ENCODE assay signal across 22 mouse cellular contexts in genomic region chr3:55089291-55089690, GRCm38 (mm10). TPM values are rescaled to one million over a fixed set of nuclear protein-coding genes. Genes with fewer than 3 reads are reported as not detected.
DNase-seq lines count a peak whose midpoint lies in the region; ATAC-seq and TF ChIP-seq lines count a peak whose summit lies in the region.
"Had no signal": no experiment of that assay in that cellular context is flagged by ENCODE, and none has a peak within 500 bp of the region (broad histone marks: within the 10 kb centered on the region; RNA-seq: fewer than 3 reads in every experiment).

No protein-coding gene starts in this region.

- intact Hi-C loops in heart, postnatal 25 days (cut with DNase I): no loop called here

- ATAC-seq in intestine, embryonic 15.5 days: peak; percentile 93
- ATAC-seq in intestine, postnatal 0 days: peak; percentile 97
- ATAC-seq in stomach, embryonic 15.5 days (ENCODE audit: insufficient read depth, low FRiP score, low read depth): peak; percentile 75; the same call in 1 of the 2 replicates
- ATAC-seq in granulocyte monocyte progenitor cell, adult 5-6 weeks (replicated peaks; ENCODE audit: poor library complexity, severe bottlenecking): no peak
- ATAC-seq: activated CD4-positive, CD25-positive, alpha-beta regulatory T cell, adult 4 months; forebrain, embryonic 15.5 days; hindbrain, postnatal 0 days; Patski had no signal

- no peak overlapping the region for H3K4me2 ChIP-seq in intestine, embryonic 15.5 days (replicated peaks)
- peak overlapping the region; percentile 6; the same call in 1 of the 2 replicates for H3K4me2 ChIP-seq in intestine, postnatal 0 days (replicated peaks; ENCODE audit: low read depth)
- H3K4me2 ChIP-seq in stomach, embryonic 15.5 days: no peak overlapping the region
- H3K4me2 ChIP-seq: embryonic facial prominence, embryonic 12.5 days; forebrain, embryonic 15.5 days; heart, embryonic 13.5 days; hindbrain, embryonic 13.5 days had no signal

- no peaks in the 10 kb centered on the region for H3K27me3 ChIP-seq in intestine, embryonic 15.5 days (replicated peaks)
- no peaks in the 10 kb centered on the region for H3K27me3 ChIP-seq in intestine, postnatal 0 days (replicated peaks; ENCODE audit: control insufficient read depth, insufficient read depth, low read length)
- H3K27me3 ChIP-seq in stomach, embryonic 15.5 days (replicated peaks): no peaks in the 10 kb centered on the region
- H3K27me3 ChIP-seq: CH12.LX; embryonic facial prominence, embryonic 12.5 days; forebrain, embryonic 15.5 days; heart, embryonic 13.5 days; hindbrain, embryonic 13.5 days; Patski had no signal

- H3K4me1 ChIP-seq in intestine, embryonic 15.5 days (replicated peaks): no peaks in the 10 kb centered on the region
- H3K4me1 ChIP-seq in intestine, postnatal 0 days (replicated peaks; ENCODE audit: control insufficient read depth, insufficient read depth, low read length): 0 out of 2 replicates have a peak, but pooled peaks cover 3% of the 10 kb centered on the region
- no peaks in the 10 kb centered on the region for H3K4me1 ChIP-seq in stomach, embryonic 15.5 days
- H3K4me1 ChIP-seq: embryonic facial prominence, embryonic 12.5 days had no signal

- H3K36me3 ChIP-seq in intestine, embryonic 15.5 days: no peaks in the 10 kb centered on the region
- no peaks in the 10 kb centered on the region for H3K36me3 ChIP-seq in intestine, postnatal 0 days (ENCODE audit: control insufficient read depth, insufficient read depth)
- no peaks in the 10 kb centered on the region for H3K36me3 ChIP-seq in stomach, embryonic 15.5 days
- H3K36me3 ChIP-seq: embryonic facial prominence, embryonic 12.5 days; forebrain, embryonic 15.5 days; heart, embryonic 13.5 days; hindbrain, embryonic 13.5 days had no signal

- WGBS in intestine, embryonic 15.5 days: 55% methylated on average over 4 of the region's 4 CpGs
- WGBS in intestine, postnatal 0 days: 38% methylated on average over 4 of the region's 4 CpGs
- WGBS in stomach, embryonic 15.5 days: 70% methylated on average over 4 of the region's 4 CpGs

- H3K9me3 ChIP-seq in intestine, embryonic 15.5 days: no peaks in the 10 kb centered on the region
- no peaks in the 10 kb centered on the region for H3K9me3 ChIP-seq in intestine, postnatal 0 days (ENCODE audit: control insufficient read depth)
- H3K9me3 ChIP-seq in stomach, embryonic 15.5 days: no peaks in the 10 kb centered on the region
- H3K9me3 ChIP-seq: embryonic facial prominence, embryonic 12.5 days; forebrain, embryonic 15.5 days; heart, embryonic 13.5 days; hindbrain, embryonic 13.5 days had no signal

- no peak for TF ChIP-seq CTCF in intestine, postnatal 0 days (IDR thresholded peaks at IDR 0.05; ENCODE audit: low read depth)

- H3K9ac ChIP-seq in intestine, embryonic 15.5 days: no peak overlapping the region
- H3K9ac ChIP-seq in intestine, postnatal 0 days (ENCODE audit: low read depth, low read length): no peak overlapping the region
- no peak overlapping the region for H3K9ac ChIP-seq in stomach, embryonic 15.5 days
- H3K9ac ChIP-seq: embryonic facial prominence, embryonic 12.5 days; forebrain, embryonic 15.5 days; heart, embryonic 13.5 days; hindbrain, embryonic 13.5 days had no signal

- H3K27ac ChIP-seq in intestine, embryonic 15.5 days: peak overlapping the region; percentile 45
- H3K27ac ChIP-seq in intestine, postnatal 0 days (ENCODE audit: low read depth, low read length): peak overlapping the region; percentile 67
- H3K27ac ChIP-seq in stomach, embryonic 15.5 days: no peak overlapping the region
- H3K27ac ChIP-seq: embryonic facial prominence, embryonic 12.5 days; forebrain, embryonic 15.5 days; heart, embryonic 13.5 days; hindbrain, embryonic 13.5 days; hindbrain, postnatal 0 days had no signal

- peak; percentile 37 for DNase-seq in heart, postnatal 4 days
- DNase-seq in heart, postnatal 25 days (ENCODE audit: low spot score): no peak
- no peak for DNase-seq in cerebellum, postnatal 25 days
- DNase-seq: cerebellum, adult 2 months; gastrocnemius, postnatal 10 days had no signal

- H3K4me3 ChIP-seq in intestine, embryonic 15.5 days (replicated peaks): no peak overlapping the region
- H3K4me3 ChIP-seq in intestine, postnatal 0 days (ENCODE audit: low read depth, low read length): no peak overlapping the region
- H3K4me3 ChIP-seq in stomach, embryonic 15.5 days (replicated peaks): no peak overlapping the region
- H3K4me3 ChIP-seq: embryonic facial prominence, embryonic 12.5 days; forebrain, embryonic 15.5 days; heart, embryonic 13.5 days; hindbrain, embryonic 13.5 days had no signal

RNA-seq across cellular contexts. Expression of gene Spg20, which starts 22.6 kb away (rescaled TPM):
- total RNA-seq in heart, postnatal 4 days (2021): 10 to 100 TPM; 43.4 to 48.1 TPM
- 10 to 100 TPM; 33.4 to 42.2 TPM for total RNA-seq in heart, postnatal 25 days (2021)
- 32.8 and 37.4 TPM in 2 replicates for polyA plus RNA-seq in intestine, embryonic 15.5 days (2015; fragmentation: Nextera tagmentation; extraction: Ambion mirVana)
- 27.9 and 30.0 TPM in 2 replicates for polyA plus RNA-seq in intestine, postnatal 0 days (2015; fragmentation: Nextera tagmentation; extraction: Ambion mirVana)
- 35.2 and 38.7 TPM in 2 replicates for polyA plus RNA-seq in stomach, embryonic 15.5 days (2015; fragmentation: Nextera tagmentation; extraction: Ambion mirVana)
- 9.5 and 14.7 TPM in 2 replicates for total RNA-seq in granulocyte monocyte progenitor cell, adult 5-6 weeks (2014; fragmentation: Nextera tagmentation)
- total RNA-seq in granulocyte monocyte progenitor cell, adult 5-6 weeks (2017): 19.6 and 26.0 TPM in 2 replicates

RNA-seq across cellular contexts. Expression of gene Ccna1, which starts 34.0 kb away (rescaled TPM):
- under 1 TPM; 0.88 to 0.91 TPM for total RNA-seq in heart, postnatal 4 days (2021)
- total RNA-seq in heart, postnatal 25 days (2021): not detected
- 1.3 and 1.6 TPM in 2 replicates for polyA plus RNA-seq in intestine, embryonic 15.5 days (2015; fragmentation: Nextera tagmentation; extraction: Ambion mirVana)
- polyA plus RNA-seq in intestine, postnatal 0 days (2015; fragmentation: Nextera tagmentation; extraction: Ambion mirVana): 0.86 and 1.3 TPM in 2 replicates
- 1.2 and 1.7 TPM in 2 replicates for polyA plus RNA-seq in stomach, embryonic 15.5 days (2015; fragmentation: Nextera tagmentation; extraction: Ambion mirVana)
- not detected in 2 replicates for total RNA-seq in granulocyte monocyte progenitor cell, adult 5-6 weeks (2014; fragmentation: Nextera tagmentation)
- not detected in 2 replicates for total RNA-seq in granulocyte monocyte progenitor cell, adult 5-6 weeks (2017)
- total RNA-seq: adrenal gland, adult 18-20 months; adrenal gland, postnatal 36 days; CH12.LX; heart, adult 8-10 months; hematopoietic stem cell, adult 5-6 weeks had no signal
- polyA plus RNA-seq: activated CD4-positive, CD25-positive, alpha-beta regulatory T cell, adult 4 months had no signal

RNA-seq across cellular contexts. Expression of gene Ccdc169, which starts 47.8 kb away (rescaled TPM):
- under 1 TPM in 1 of 2 experiments, not detected in 1; 0.18 TPM for total RNA-seq in heart, postnatal 4 days (2021)
- under 1 TPM in 1 of 2 experiments, not detected in 1; 0.13 TPM for total RNA-seq in heart, postnatal 25 days (2021)
- 0.05 TPM in 1 of 2 replicates, not detected in the other for polyA plus RNA-seq in intestine, embryonic 15.5 days (2015; fragmentation: Nextera tagmentation; extraction: Ambion mirVana)
- polyA plus RNA-seq in intestine, postnatal 0 days (2015; fragmentation: Nextera tagmentation; extraction: Ambion mirVana): 0.09 TPM in 2 replicates
- 0.09 TPM in 2 replicates for polyA plus RNA-seq in stomach, embryonic 15.5 days (2015; fragmentation: Nextera tagmentation; extraction: Ambion mirVana)
- total RNA-seq in granulocyte monocyte progenitor cell, adult 5-6 weeks (2014; fragmentation: Nextera tagmentation): 0.21 TPM in 1 of 2 replicates, not detected in the other
- total RNA-seq in granulocyte monocyte progenitor cell, adult 5-6 weeks (2017): 0.41 TPM in 1 of 2 replicates, not detected in the other
- total RNA-seq: adrenal gland, adult 18-20 months; hematopoietic stem cell, adult 5-6 weeks; hindbrain, postnatal 0 days had no signal
- polyA plus RNA-seq: activated CD4-positive, CD25-positive, alpha-beta regulatory T cell, adult 4 months; heart, postnatal 0 days; hindbrain, postnatal 0 days had no signal
